Comparison of ENCODE assay signal across 7 mouse cellular contexts in the genomic region with DNA sequence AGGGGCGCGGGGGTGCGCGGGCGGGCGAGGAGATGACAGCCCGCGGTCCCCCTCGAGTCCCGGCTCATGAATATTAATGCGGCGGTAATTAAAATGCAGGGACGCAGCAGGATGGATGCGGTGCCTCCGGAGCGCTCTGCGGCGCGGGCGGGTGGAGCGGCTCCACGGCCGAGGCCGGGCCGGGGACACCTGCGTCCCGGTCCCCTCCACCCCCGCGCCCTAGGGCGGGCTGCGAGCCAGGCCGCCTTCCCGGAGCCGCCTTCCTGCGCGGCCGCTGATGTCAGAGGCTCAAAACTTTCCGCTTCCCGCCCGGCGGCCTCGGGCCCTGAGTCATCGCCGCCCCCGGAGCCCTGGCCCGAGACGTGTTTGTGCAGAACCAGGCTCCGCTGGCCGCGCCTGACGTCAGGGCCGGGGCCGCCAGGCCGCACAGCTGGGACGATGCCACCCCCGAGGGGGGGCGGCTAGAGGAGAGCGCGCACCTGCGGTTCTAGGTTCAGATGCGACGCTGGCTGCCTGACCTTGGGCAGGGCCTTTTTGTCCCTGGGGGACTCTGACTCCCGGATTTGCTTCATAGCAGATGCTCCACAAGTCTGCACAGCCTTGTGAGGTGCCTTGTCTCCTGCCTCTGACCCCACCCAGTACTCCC.
A peak's percentile ranks its signal among the peaks of the same experiment; 100 is the strongest.
DNase-seq lines count a peak whose midpoint lies in the region; ATAC-seq lines count a peak whose summit lies in the region.

No protein-coding gene starts in this region.

- no peaks in the 10 kb centered on the region for H3K27me3 ChIP-seq in intestine, embryonic 16.5 days (replicated peaks; ENCODE audit: control insufficient read depth, insufficient read depth, low read length)
- no peaks in the 10 kb centered on the region for H3K27me3 ChIP-seq in limb, embryonic 13.5 days
- no peaks in the 10 kb centered on the region for H3K27me3 ChIP-seq in midbrain, embryonic 15.5 days (replicated peaks)

- peak overlapping the region; percentile 56 for H3K4me3 ChIP-seq in intestine, embryonic 16.5 days (ENCODE audit: low read length)
- peak overlapping the region; percentile 51 for H3K4me3 ChIP-seq in limb, embryonic 13.5 days
- H3K4me3 ChIP-seq in midbrain, embryonic 15.5 days, result peak overlapping the region; percentile 40

- peaks cover 61% of the 10 kb centered on the region for H3K4me1 ChIP-seq in intestine, embryonic 16.5 days (ENCODE audit: control insufficient read depth, insufficient read depth, low read length)
- peaks cover 75% of the 10 kb centered on the region for H3K4me1 ChIP-seq in limb, embryonic 13.5 days
- peaks cover 61% of the 10 kb centered on the region for H3K4me1 ChIP-seq in midbrain, embryonic 15.5 days

- H3K27ac ChIP-seq in intestine, embryonic 16.5 days (ENCODE audit: low read length), result peak overlapping the region; percentile 80
- peak overlapping the region; percentile 91 for H3K27ac ChIP-seq in limb, embryonic 13.5 days
- peak overlapping the region; percentile 94 for H3K27ac ChIP-seq in midbrain, embryonic 15.5 days

- under 1% methylated on average over 50 of the region's 63 CpGs for WGBS in intestine, embryonic 16.5 days
- WGBS in limb, embryonic 13.5 days, result under 1% methylated on average over 43 of the region's 63 CpGs
- 1% methylated on average over 62 of the region's 63 CpGs for WGBS in midbrain, embryonic 15.5 days

- peak; percentile 94 to 96 for DNase-seq in adrenal gland, adult 18-20 months (ENCODE audit: low spot score in 2 of 2)
- DNase-seq in embryo, embryonic 10 days (ENCODE audit: low spot score), result peak; percentile 66
- DNase-seq in spleen, postnatal 4 days (ENCODE audit: low spot score in 2 of 2), result peak; percentile 63 to 78

- no peaks in the 10 kb centered on the region for H3K36me3 ChIP-seq in intestine, embryonic 16.5 days (ENCODE audit: control insufficient read depth, insufficient read depth, low read length)
- no peaks in the 10 kb centered on the region for H3K36me3 ChIP-seq in limb, embryonic 13.5 days
- H3K36me3 ChIP-seq in midbrain, embryonic 15.5 days (replicated peaks), result no peaks in the 10 kb centered on the region

- H3K4me2 ChIP-seq in intestine, embryonic 16.5 days (ENCODE audit: low read depth, low read length), result peak overlapping the region; percentile 88
- peak overlapping the region; percentile 91 for H3K4me2 ChIP-seq in limb, embryonic 13.5 days (replicated peaks)
- H3K4me2 ChIP-seq in midbrain, embryonic 15.5 days, result peak overlapping the region; percentile 77

- H3K9me3 ChIP-seq in intestine, embryonic 16.5 days (ENCODE audit: control insufficient read depth, low read length), result no peaks in the 10 kb centered on the region
- H3K9me3 ChIP-seq in limb, embryonic 13.5 days, result no peaks in the 10 kb centered on the region
- H3K9me3 ChIP-seq in midbrain, embryonic 15.5 days, result no peaks in the 10 kb centered on the region

- H3K9ac ChIP-seq in intestine, embryonic 16.5 days (ENCODE audit: low read depth, low read length), result peak overlapping the region; percentile 77
- peak overlapping the region; percentile 78 for H3K9ac ChIP-seq in limb, embryonic 13.5 days
- peak overlapping the region; percentile 59 for H3K9ac ChIP-seq in midbrain, embryonic 15.5 days

- ATAC-seq in granulocyte monocyte progenitor cell, adult 5-6 weeks (replicated peaks; ENCODE audit: poor library complexity, severe bottlenecking), result peak; percentile 53
- ATAC-seq in intestine, embryonic 16.5 days, result peak; percentile 19
- ATAC-seq in limb, embryonic 13.5 days (ENCODE audit: low FRiP score, low read depth), result peak; percentile 48
- peak; percentile 68 for ATAC-seq in midbrain, embryonic 15.5 days (replicated peaks)

Comparison
In these comparisons a context has a peak if more than half of its experiments do, and no peak if none do; other contexts are left out.
1. Peak in every context shown above with its lines: DNase-seq, ATAC-seq, H3K4me3 ChIP-seq and H3K27ac ChIP-seq.